Mouse (Mus musculus) lung, postnatal 0 days (tissue): Measurements from ENCODE around the gene Trappc5.

Source experiments
- CTCF ChIP-seq: IDR thresholded peaks from 2 replicates; pipeline ENCODE4 v1.5.1; 2016; ENCODE audit warnings: antibody characterized with exemption, mild to moderate bottlenecking
- EP300 ChIP-seq: IDR thresholded peaks from 2 replicates; pipeline ENCODE4 v1.6.1; 2016; ENCODE audit warnings: antibody characterized with exemption, mild to moderate bottlenecking, control low read depth

GRCm38 (mm10) chr8:3720551-3720950, 44.5 kb downstream of the Trappc5 start, which contains the start of gene Clec4g:
- no peak for TF ChIP-seq CTCF
- TF ChIP-seq EP300, result no peak
